In genomic region chr3:149349211-149349697, GRCm38 (mm10) we compare ENCODE assay signal across 8 mouse cellular contexts.
DNase-seq lines count a peak whose midpoint lies in the region; ATAC-seq and TF ChIP-seq lines count a peak whose summit lies in the region.

No protein-coding gene starts in this region.

- H3K4me3 ChIP-seq in layer of hippocampus, adult 2 months = no peak overlapping the region
- no peak overlapping the region for H3K4me3 ChIP-seq in gastrocnemius, adult 2 months
- H3K4me3 ChIP-seq in intestine, postnatal 0 days (ENCODE audit: low read depth, low read length) = no peak overlapping the region
- H3K4me3 ChIP-seq in liver, embryonic 16.5 days (ENCODE audit: low read depth, low read length) = no peak overlapping the region
- H3K4me3 ChIP-seq in neural tube, embryonic 15.5 days (replicated peaks) = no peak overlapping the region

- no peaks in the 10 kb centered on the region for H3K9me3 ChIP-seq in intestine, postnatal 0 days (ENCODE audit: control insufficient read depth)
- H3K9me3 ChIP-seq in liver, embryonic 16.5 days (replicated peaks; ENCODE audit: control insufficient read depth, low read length) = no peaks in the 10 kb centered on the region
- H3K9me3 ChIP-seq in neural tube, embryonic 15.5 days (replicated peaks) = no peaks in the 10 kb centered on the region

- intact Hi-C loops in gastrocnemius, adult 2 months (cut with DNase I) = loop anchor here (5.0 kb wide), 1 partner anchor 362 kb away; no protein-coding TSS in a partner anchor

- no peaks in the 10 kb centered on the region for H3K36me3 ChIP-seq in intestine, postnatal 0 days (ENCODE audit: control insufficient read depth, insufficient read depth)
- no peaks in the 10 kb centered on the region for H3K36me3 ChIP-seq in liver, embryonic 16.5 days (ENCODE audit: control insufficient read depth, insufficient read depth)
- no peaks in the 10 kb centered on the region for H3K36me3 ChIP-seq in neural tube, embryonic 15.5 days

- peak in 1 of 2 experiments; percentile 29 for DNase-seq in layer of hippocampus, adult 2 months (ENCODE audit: low spot score in 2 of 2)
- no peak for DNase-seq in layer of hippocampus, postnatal 14 days (ENCODE audit: low spot score in 2 of 2)
- DNase-seq in adrenal gland, postnatal 36 days = peak; percentile 80 to 84
- peak; percentile 70 for DNase-seq in gastrocnemius, adult 2 months
- DNase-seq in urinary bladder, adult 2 months (ENCODE audit: low spot score) = peak; percentile 34

- TF ChIP-seq CTCF in layer of hippocampus, adult 2 months (conservative IDR thresholded peaks at IDR 0.05) = peak; percentile 84
- TF ChIP-seq CTCF in gastrocnemius, adult 2 months (IDR thresholded peaks at IDR 0.05) = peak; percentile 88
- TF ChIP-seq CTCF in intestine, postnatal 0 days (IDR thresholded peaks at IDR 0.05; ENCODE audit: low read depth) = peak; percentile 85

- H3K9ac ChIP-seq in intestine, postnatal 0 days (ENCODE audit: low read depth, low read length) = no peak overlapping the region
- no peak overlapping the region for H3K9ac ChIP-seq in liver, embryonic 16.5 days (ENCODE audit: low read depth, low read length)
- H3K9ac ChIP-seq in neural tube, embryonic 15.5 days (replicated peaks) = no peak overlapping the region

- no peaks in the 10 kb centered on the region for H3K4me1 ChIP-seq in intestine, postnatal 0 days (replicated peaks; ENCODE audit: control insufficient read depth, insufficient read depth, low read length)
- no peaks in the 10 kb centered on the region for H3K4me1 ChIP-seq in liver, embryonic 16.5 days (ENCODE audit: control insufficient read depth, low read depth, low read length)
- no peaks in the 10 kb centered on the region for H3K4me1 ChIP-seq in neural tube, embryonic 15.5 days

- no peak overlapping the region for H3K27ac ChIP-seq in layer of hippocampus, adult 2 months
- peak overlapping the region; percentile 4; the same call in 1 of the 2 replicates for H3K27ac ChIP-seq in gastrocnemius, adult 2 months
- H3K27ac ChIP-seq in intestine, postnatal 0 days (ENCODE audit: low read depth, low read length) = no peak overlapping the region
- H3K27ac ChIP-seq in liver, embryonic 16.5 days (ENCODE audit: low read length) = no peak overlapping the region
- H3K27ac ChIP-seq in neural tube, embryonic 15.5 days (replicated peaks) = no peak overlapping the region

- no peaks in the 10 kb centered on the region for H3K27me3 ChIP-seq in intestine, postnatal 0 days (replicated peaks; ENCODE audit: control insufficient read depth, insufficient read depth, low read length)
- H3K27me3 ChIP-seq in liver, embryonic 16.5 days (ENCODE audit: control insufficient read depth, insufficient read depth, low read depth, low read length) = no peaks in the 10 kb centered on the region
- no peaks in the 10 kb centered on the region for H3K27me3 ChIP-seq in neural tube, embryonic 15.5 days (replicated peaks)

- ATAC-seq in intestine, postnatal 0 days = peak; percentile 68; the same call in 1 of the 2 replicates
- ATAC-seq in liver, embryonic 16.5 days (ENCODE audit: low read depth) = peak; percentile 66
- ATAC-seq in neural tube, embryonic 15.5 days (ENCODE audit: low FRiP score) = peak; percentile 84

- no peak overlapping the region for H3K4me2 ChIP-seq in intestine, postnatal 0 days (replicated peaks; ENCODE audit: low read depth)
- no peak overlapping the region for H3K4me2 ChIP-seq in liver, embryonic 16.5 days (ENCODE audit: low read depth, low read length)
- no peak overlapping the region for H3K4me2 ChIP-seq in neural tube, embryonic 15.5 days

- 25% methylated on average over 9 of the region's 9 CpGs for WGBS in intestine, postnatal 0 days
- WGBS in liver, embryonic 16.5 days (ENCODE audit: insufficient replicate concordance) = 19% methylated on average over 9 of the region's 9 CpGs
- WGBS in neural tube, embryonic 15.5 days = 40% methylated on average over 9 of the region's 9 CpGs

Comparison
In these comparisons a context has a peak if more than half of its experiments do, and no peak if none do; other contexts are left out.
1. DNase-seq: peak in adrenal gland, postnatal 36 days (2 of 2), gastrocnemius, adult 2 months (single experiment) and urinary bladder, adult 2 months (single experiment); none in layer of hippocampus, postnatal 14 days (0 of 2).
2. Peak in every context shown above with its lines, with median percentiles within 50 percentile points of each other: CTCF ChIP-seq and ATAC-seq.